Mouse (Mus musculus): Measurements from ENCODE around the gene Fezf2. TPM values are rescaled to one million over a fixed set of nuclear protein-coding genes. Genes with fewer than 3 reads are reported as not detected.

Fezf2 gene
- total RNA-seq, 2 experiments from 2014 or later, result 0.12 TPM; not detected in 1

Other genes starting within 250 kb of the Fezf2 start
- gene Gm49355, start 64.2 kb downstream of the Fezf2 start, total RNA-seq (2021), result not detected
- gene 3830406C13Rik, start 64.0 kb downstream of the Fezf2 start, total RNA-seq (2021), result 10 to 100 TPM; 19.7 to 21.5 TPM

All from heart, postnatal 14 days (tissue).